Mouse (Mus musculus) heart, embryonic 12.5 days (tissue): ENCODE measurements around the gene Eloa. TPM values are rescaled to one million over a fixed set of nuclear protein-coding genes. Genes with fewer than 3 reads are reported as not detected.

Experiments
- ATAC-seq: fragments of 200-750 bp; cut with Nextera tagmentation; 2 replicates; pipeline ENCODE4 v1.8.0; 2017; ENCODE audit warnings: moderate TSS enrichment, moderate library complexity; ENCODE audit not compliant: insufficient number of reproducible peaks, low FRiP score
- H3K27ac ChIP-seq: fragments of 300-500 bp; sonication (generic); 2 replicates; pipeline ENCODE4 v1.5.1; 2016; ENCODE audit warnings: mild to moderate bottlenecking, moderate library complexity; ENCODE audit not compliant: poor library complexity, severe bottlenecking
- H3K27me3 ChIP-seq: fragments of 300-500 bp; sonication (generic); replicated peaks from 2 replicates; pipeline ENCODE4 v1.6.1; 2016; ENCODE audit warnings: mild to moderate bottlenecking, moderate library complexity
- H3K36me3 ChIP-seq: fragments of 300-500 bp; sonication (generic); 2 replicates; pipeline ENCODE4 v1.6.1; 2016; ENCODE audit warnings: mild to moderate bottlenecking, moderate library complexity
- H3K4me1 ChIP-seq: fragments of 300-500 bp; sonication (generic); replicated peaks from 2 replicates; pipeline ENCODE4 v1.6.1; 2016; ENCODE audit warnings: mild to moderate bottlenecking
- H3K4me2 ChIP-seq: fragments of 300-500 bp; sonication (generic); 2 replicates; pipeline ENCODE4 v1.6.1; 2016; ENCODE audit warnings: mild to moderate bottlenecking, moderate library complexity
- H3K4me3 ChIP-seq: fragments of 300-500 bp; sonication (generic); 2 replicates; pipeline ENCODE4 v1.5.1; 2016; ENCODE audit warnings: mild to moderate bottlenecking
- H3K9ac ChIP-seq: fragments of 300-500 bp; sonication (generic); 2 replicates; pipeline ENCODE4 v1.6.1; 2016; ENCODE audit warnings: mild to moderate bottlenecking, moderate library complexity
- H3K9me3 ChIP-seq: fragments of 300-500 bp; sonication (generic); replicated peaks from 2 replicates; pipeline ENCODE4 v1.6.1; 2016; ENCODE audit warnings: mild to moderate bottlenecking, moderate library complexity
- WGBS: fragments of 180-500 bp; shearing (Covaris S2); methylation state at CpG from one replicate; pipeline ENCODE4 v1.1.7; 2016; 5-methylcytosine and 5-hydroxymethylcytosine counted together
- polyA plus RNA-seq: library from polyadenylated mRNA; unstranded; fragments of >200 nt; fragmentation: Nextera tagmentation; extraction: Ambion mirVana; gene quantifications from 2 replicates; pipeline ENCODE4 v1.2.1, GENCODE M21; 2016

The Eloa gene
- polyA plus RNA-seq, 1 experiment from 2014 or later, result 35.3 TPM

- H3K9me3 ChIP-seq, result no peaks in the 10 kb centered on the region
- H3K4me2 ChIP-seq, result no peak overlapping the region
- H3K27me3 ChIP-seq, result no peaks in the 10 kb centered on the region
- 0 out of 2 replicates have a peak, but pooled peaks cover 3% of the 10 kb centered on the region for H3K4me1 ChIP-seq
- no peak overlapping the region for H3K27ac ChIP-seq
- no peak for ATAC-seq
- WGBS, result 89% methylated on average over 3 of the region's 3 CpGs
- H3K36me3 ChIP-seq, result peaks cover 93% of the 10 kb centered on the region
- no peak overlapping the region for H3K9ac ChIP-seq
- no peak overlapping the region for H3K4me3 ChIP-seq
Measured at GRCm38 (mm10) chr4:136006821-136007220, 14.7 kb downstream of the Eloa start.

GRCm38 (mm10) chr4:136004921-136005320 is 16.6 kb downstream of the Eloa start:
- Histone ChIP-seq H3K36me3 (peaks cover 83% of the 10 kb centered on the region), H3K27ac (no peak overlapping the region), H3K4me2 (no peak overlapping the region), H3K4me1 (0 out of 2 replicates have a peak, but pooled peaks cover 3% of the 10 kb centered on the region), H3K9me3 (no peaks in the 10 kb centered on the region), H3K9ac (no peak overlapping the region), H3K27me3 (no peaks in the 10 kb centered on the region), H3K4me3 (no peak overlapping the region)
- no peak for ATAC-seq
- 90% methylated on average over 2 of the region's 2 CpGs for WGBS

GRCm38 (mm10) chr4:136004107-136004675 is 17.4 kb downstream of the Eloa start:
- 82% methylated on average over 5 of the region's 5 CpGs for WGBS
- Histone ChIP-seq H3K4me2 (no peak overlapping the region), H3K4me1 (0 out of 2 replicates have a peak, but pooled peaks cover 3% of the 10 kb centered on the region), H3K9ac (no peak overlapping the region), H3K27me3 (no peaks in the 10 kb centered on the region), H3K36me3 (peaks cover 76% of the 10 kb centered on the region), H3K27ac (no peak overlapping the region), H3K4me3 (no peak overlapping the region), H3K9me3 (no peaks in the 10 kb centered on the region)
- no peak for ATAC-seq

- H3K9ac ChIP-seq, result no peak overlapping the region
- no peaks in the 10 kb centered on the region for H3K27me3 ChIP-seq
- WGBS, result 78% methylated on average over 4 of the region's 4 CpGs
- no peaks in the 10 kb centered on the region for H3K4me1 ChIP-seq
- ATAC-seq, result no peak
- H3K4me2 ChIP-seq, result no peak overlapping the region
- no peak overlapping the region for H3K27ac ChIP-seq
- no peaks in the 10 kb centered on the region for H3K36me3 ChIP-seq
- H3K4me3 ChIP-seq, result no peak overlapping the region
- peaks cover 10% of the 10 kb centered on the region; the same call in 1 of the 2 replicates for H3K9me3 ChIP-seq
Measured at GRCm38 (mm10) chr4:135995118-135995517, 26.4 kb downstream of the Eloa start.

- Histone ChIP-seq H3K27me3 (no peaks in the 10 kb centered on the region), H3K4me1 (no peaks in the 10 kb centered on the region), H3K4me3 (no peak overlapping the region), H3K36me3 (no peaks in the 10 kb centered on the region), H3K27ac (no peak overlapping the region), H3K4me2 (no peak overlapping the region), H3K9me3 (peaks cover 10% of the 10 kb centered on the region; the same call in 1 of the 2 replicates), H3K9ac (no peak overlapping the region)
- WGBS, result 93% methylated on average over 6 of the region's 6 CpGs
- no peak for ATAC-seq
Measured at GRCm38 (mm10) chr4:135993941-135994340, 27.6 kb downstream of the Eloa start.

GRCm38 (mm10) chr4:135987714-135988113 is 33.8 kb downstream of the Eloa start:
- H3K27me3 ChIP-seq, result no peaks in the 10 kb centered on the region
- H3K4me1 ChIP-seq, result peaks cover 26% of the 10 kb centered on the region
- WGBS, result 66% methylated on average over 9 of the region's 9 CpGs
- H3K27ac ChIP-seq, result peak overlapping the region; percentile 90; the same call in 1 of the 2 replicates
- H3K4me2 ChIP-seq, result peak overlapping the region; percentile 87
- H3K9ac ChIP-seq, result peak overlapping the region; percentile 99
- peak overlapping the region; percentile 87 for H3K4me3 ChIP-seq
- no peak for ATAC-seq
- H3K36me3 ChIP-seq, result peaks cover 28% of the 10 kb centered on the region
- 0 out of 2 replicates have a peak, but pooled peaks cover 4% of the 10 kb centered on the region for H3K9me3 ChIP-seq

- Histone ChIP-seq H3K9ac (peak within 1 kb of the TSS; percentile 99), H3K9me3 (0 out of 2 replicates have a peak, but pooled peaks cover 4% of the 10 kb centered on the region), H3K36me3 (peaks cover 32% of the 10 kb centered on the region), H3K4me2 (peak within 1 kb of the TSS; percentile 87), H3K27ac (peak within 1 kb of the TSS; percentile 90), H3K4me3 (peak within 1 kb of the TSS; percentile 87), H3K4me1 (peaks cover 26% of the 10 kb centered on the region), H3K27me3 (no peaks in the 10 kb centered on the region)
- ATAC-seq, result peak; percentile 89
- WGBS, result under 1% methylated on average over 81 of the region's 81 CpGs
Measured at GRCm38 (mm10) chr4:135986943-135987710, 34.4 kb downstream of the Eloa start, which contains the start of gene Pithd1. Pithd1 (minus strand) TSS chr4:135987264.

- Histone ChIP-seq H3K9me3 (0 out of 2 replicates have a peak, but pooled peaks cover under 1% of the 10 kb centered on the region), H3K4me2 (peak overlapping the region; percentile 87), H3K9ac (peak overlapping the region; percentile 99), H3K4me1 (peaks cover 26% of the 10 kb centered on the region), H3K27ac (peak overlapping the region; percentile 90), H3K36me3 (peaks cover 39% of the 10 kb centered on the region), H3K27me3 (no peaks in the 10 kb centered on the region), H3K4me3 (peak overlapping the region; percentile 87)
- 7% methylated on average over 23 of the region's 23 CpGs for WGBS
- no peak; the same call in 1 of the 2 replicates for ATAC-seq
Measured at GRCm38 (mm10) chr4:135986301-135986942, 35.1 kb downstream of the Eloa start.

GRCm38 (mm10) chr4:135985769-135986168 is 35.8 kb downstream of the Eloa start:
- no peaks in the 10 kb centered on the region for H3K27me3 ChIP-seq
- WGBS, result 82% methylated on average over 7 of the region's 7 CpGs
- H3K4me3 ChIP-seq, result peak overlapping the region; percentile 87
- peaks cover 26% of the 10 kb centered on the region for H3K4me1 ChIP-seq
- peak overlapping the region; percentile 87 for H3K4me2 ChIP-seq
- peak overlapping the region; percentile 99 for H3K9ac ChIP-seq
- no peak overlapping the region for H3K27ac ChIP-seq
- peaks cover 42% of the 10 kb centered on the region for H3K36me3 ChIP-seq
- no peak for ATAC-seq
- no peaks in the 10 kb centered on the region for H3K9me3 ChIP-seq

- H3K4me2 ChIP-seq, result peak overlapping the region; percentile 87; the same call in 1 of the 2 replicates
- peaks cover 43% of the 10 kb centered on the region for H3K36me3 ChIP-seq
Measured at GRCm38 (mm10) chr4:135985193-135985592, 36.4 kb downstream of the Eloa start.

GRCm38 (mm10) chr4:135984556-135984955 is 37.0 kb downstream of the Eloa start:
- 75% methylated on average over 5 of the region's 5 CpGs for WGBS
- H3K9me3 ChIP-seq, result no peaks in the 10 kb centered on the region
- peaks cover 43% of the 10 kb centered on the region for H3K36me3 ChIP-seq
- H3K4me2 ChIP-seq, result peak overlapping the region; percentile 12
- no peak overlapping the region for H3K27ac ChIP-seq
- no peak for ATAC-seq
- H3K9ac ChIP-seq, result no peak overlapping the region
- H3K4me3 ChIP-seq, result no peak overlapping the region
- peaks cover 26% of the 10 kb centered on the region for H3K4me1 ChIP-seq
- H3K27me3 ChIP-seq, result no peaks in the 10 kb centered on the region

More at GRCm38 (mm10) chr4:135985193-135985592, 36.4 kb downstream of the Eloa start:
- ATAC-seq, result peak; percentile 85
- Histone ChIP-seq H3K27me3 (no peaks in the 10 kb centered on the region), H3K4me1 (peaks cover 26% of the 10 kb centered on the region), H3K4me3 (peak overlapping the region; percentile 87; the same call in 1 of the 2 replicates), H3K27ac (no peak overlapping the region; the same call in 1 of the 2 replicates), H3K9me3 (no peaks in the 10 kb centered on the region), H3K9ac (no peak overlapping the region)
- WGBS, result 82% methylated on average over 5 of the region's 5 CpGs
